ENCODE assay signal across 16 mouse cellular contexts in genomic region chr5:128244219-128244618, GRCm38 (mm10).
DNase-seq lines count a peak whose midpoint lies in the region; ATAC-seq and TF ChIP-seq lines count a peak whose summit lies in the region.
"Had no signal": no experiment of that assay in that cellular context is flagged by ENCODE, and none has a peak within 500 bp of the region (broad histone marks: within the 10 kb centered on the region; RNA-seq: fewer than 3 reads in every experiment).

No protein-coding gene starts in this region.

- H3K9me3 ChIP-seq in embryonic facial prominence, embryonic 14.5 days (ENCODE audit: control insufficient read depth, low read length): 0 out of 2 replicates have a peak, but pooled peaks cover 5% of the 10 kb centered on the region
- H3K9me3 ChIP-seq in kidney, embryonic 16.5 days (ENCODE audit: low read length): no peaks in the 10 kb centered on the region; the same call in 1 of the 2 replicates
- H3K9me3 ChIP-seq: limb, embryonic 15.5 days had no signal

- no peak overlapping the region for H3K4me2 ChIP-seq in embryonic facial prominence, embryonic 14.5 days (ENCODE audit: low read depth, low read length)
- H3K4me2 ChIP-seq in kidney, embryonic 16.5 days (replicated peaks; ENCODE audit: low read depth, low read length): no peak overlapping the region
- H3K4me2 ChIP-seq: limb, embryonic 15.5 days had no signal

- WGBS in embryonic facial prominence, embryonic 14.5 days: 36% methylated on average over 4 of the region's 4 CpGs
- WGBS in kidney, embryonic 16.5 days: 13% methylated on average over 4 of the region's 4 CpGs
- 79% methylated on average over 4 of the region's 4 CpGs for WGBS in heart, adult 2 months

- no peaks in the 10 kb centered on the region for H3K79me2 ChIP-seq in heart, adult 2 months (replicated peaks; ENCODE audit: control insufficient read depth, insufficient read depth, low read length)

- ATAC-seq in embryonic facial prominence, embryonic 14.5 days (ENCODE audit: low read depth): no peak
- ATAC-seq in kidney, embryonic 16.5 days (ENCODE audit: low FRiP score, low TSS enrichment): no peak
- ATAC-seq: midbrain, embryonic 16.5 days had no signal

- no peak overlapping the region for H3K27ac ChIP-seq in embryonic facial prominence, embryonic 14.5 days (replicated peaks; ENCODE audit: low read depth, low read length)
- no peak overlapping the region for H3K27ac ChIP-seq in kidney, embryonic 16.5 days (ENCODE audit: low read length)
- H3K27ac ChIP-seq in heart, adult 2 months: no peak overlapping the region
- H3K27ac ChIP-seq: gastrocnemius, adult 2 months; layer of hippocampus, adult 2 months; limb, embryonic 15.5 days had no signal

- peak; percentile 10 for DNase-seq in left cerebral cortex, postnatal 4 days
- no peak for DNase-seq in left cerebral cortex, adult 11 months (ENCODE audit: low spot score)
- peak; percentile 18 for DNase-seq in embryonic facial prominence, embryonic 14.5 days (ENCODE audit: low spot score)
- DNase-seq in layer of hippocampus, postnatal 14 days (ENCODE audit: low spot score in 2 of 2): peak; percentile 24 to 51
- no peak for DNase-seq in lung, postnatal 4 days
- no peak for DNase-seq in heart, adult 2 months
- DNase-seq: cerebellum, adult 11 months; gastrocnemius, adult 2 months; kidney, adult 11 months; lung, adult 18-20 months; retina, postnatal 1 day; spleen, adult 18-20 months had no signal

- H3K9ac ChIP-seq in embryonic facial prominence, embryonic 14.5 days (ENCODE audit: low read depth, low read length): no peak overlapping the region
- H3K9ac ChIP-seq in kidney, embryonic 16.5 days (replicated peaks; ENCODE audit: low read length): no peak overlapping the region
- no peak overlapping the region for H3K9ac ChIP-seq in heart, adult 2 months (ENCODE audit: low read depth, low read length)
- H3K9ac ChIP-seq: limb, embryonic 15.5 days had no signal

- no peak overlapping the region for H3K4me3 ChIP-seq in embryonic facial prominence, embryonic 14.5 days (ENCODE audit: low read depth, low read length)
- no peak overlapping the region for H3K4me3 ChIP-seq in kidney, embryonic 16.5 days (ENCODE audit: low read length)
- no peak overlapping the region for H3K4me3 ChIP-seq in heart, adult 2 months
- H3K4me3 ChIP-seq: gastrocnemius, adult 2 months; layer of hippocampus, adult 2 months; limb, embryonic 15.5 days had no signal

- no peak for TF ChIP-seq POLR2A in heart, adult 2 months (IDR thresholded peaks at IDR 0.05; ENCODE audit: insufficient read depth, low read depth, low read length)

- no peak for TF ChIP-seq EP300 in heart, adult 2 months (IDR thresholded peaks at IDR 0.05; ENCODE audit: insufficient read depth, low read depth, low read length)

- no peaks in the 10 kb centered on the region for H3K4me1 ChIP-seq in embryonic facial prominence, embryonic 14.5 days (ENCODE audit: control insufficient read depth, insufficient read depth, low read length)
- H3K4me1 ChIP-seq in kidney, embryonic 16.5 days (ENCODE audit: insufficient read depth, low read length): peaks cover 5% of the 10 kb centered on the region; the same call in 1 of the 2 replicates
- no peaks in the 10 kb centered on the region for H3K4me1 ChIP-seq in heart, adult 2 months (ENCODE audit: control insufficient read depth, insufficient read depth, low read length)

- no peaks in the 10 kb centered on the region for H3K36me3 ChIP-seq in embryonic facial prominence, embryonic 14.5 days (ENCODE audit: control insufficient read depth, insufficient read depth, low read length)
- H3K36me3 ChIP-seq in kidney, embryonic 16.5 days (ENCODE audit: insufficient read depth, low read length): no peaks in the 10 kb centered on the region
- H3K36me3 ChIP-seq in heart, adult 2 months (ENCODE audit: control insufficient read depth, insufficient read depth, low read length): no peaks in the 10 kb centered on the region
- H3K36me3 ChIP-seq: limb, embryonic 15.5 days had no signal

- H3K27me3 ChIP-seq in embryonic facial prominence, embryonic 14.5 days (replicated peaks; ENCODE audit: control insufficient read depth, insufficient read depth, low read length): no peaks in the 10 kb centered on the region
- H3K27me3 ChIP-seq in kidney, embryonic 16.5 days (ENCODE audit: insufficient read depth, low read length): no peaks in the 10 kb centered on the region
- no peaks in the 10 kb centered on the region for H3K27me3 ChIP-seq in heart, adult 2 months (ENCODE audit: control insufficient read depth, insufficient read depth, low read length)
- H3K27me3 ChIP-seq: limb, embryonic 15.5 days had no signal

- TF ChIP-seq CTCF in heart, adult 2 months (IDR thresholded peaks at IDR 0.05): no peak

- intact Hi-C loops in left cerebral cortex, postnatal 4 days (cut with DNase I): no loop called here
- intact Hi-C loops in heart, adult 2 months (cut with DNase I): no loop called here

Comparison
In these comparisons a context has a peak if more than half of its experiments do, and no peak if none do; other contexts are left out.
1. DNase-seq: peak in left cerebral cortex, postnatal 4 days (single experiment), embryonic facial prominence, embryonic 14.5 days (single experiment) and layer of hippocampus, postnatal 14 days (2 of 2); none in left cerebral cortex, adult 11 months (single experiment), lung, postnatal 4 days (0 of 2) and heart, adult 2 months (0 of 2).